Mouse (Mus musculus): ENCODE measurements at regions not wholly inside any gene's neighbourhood (a gene's known extent, or its start where the extent isn't known, plus 50 kb on each side); places are given as distances from the start of the nearest gene placed in this dataset.

- H3K36me3 ChIP-seq (ENCODE audit: control insufficient read depth, insufficient read depth, low read length): no peaks in the 10 kb centered on the region
- H3K27ac ChIP-seq (ENCODE audit: insufficient read depth, low read depth, low read length): no peak overlapping the region
- no peak for DNase-seq
- H3K4me1 ChIP-seq (ENCODE audit: control insufficient read depth, insufficient read depth, low read length): no peaks in the 10 kb centered on the region
- 52% methylated on average over 5 of the region's 5 CpGs for WGBS
- TF ChIP-seq POLR2A (IDR thresholded peaks at IDR 0.05; ENCODE audit: low read depth, low read length) (no peak), CTCF (conservative IDR thresholded peaks at IDR 0.05; ENCODE audit: insufficient read depth, insufficient read length, low read depth, low read length) (no peak)
- H3K4me3 ChIP-seq (ENCODE audit: insufficient read depth, low read depth, low read length): no peak overlapping the region
- no peaks in the 10 kb centered on the region for H3K27me3 ChIP-seq (replicated peaks; ENCODE audit: control insufficient read depth, insufficient read depth, low read length)
These were observed 201.9 kb downstream of the Tmem38b start for GRCm38 (mm10) chr4:54027565-54028237.

- Histone ChIP-seq H3K27me3 (replicated peaks; ENCODE audit: control insufficient read depth, insufficient read depth, low read length) (no peaks in the 10 kb centered on the region), H3K4me1 (ENCODE audit: control insufficient read depth, insufficient read depth, low read length) (no peaks in the 10 kb centered on the region), H3K27ac (ENCODE audit: insufficient read depth, low read depth, low read length) (no peak overlapping the region), H3K4me3 (ENCODE audit: insufficient read depth, low read depth, low read length) (no peak overlapping the region), H3K36me3 (ENCODE audit: control insufficient read depth, insufficient read depth, low read length) (no peaks in the 10 kb centered on the region)
- WGBS: 63% methylated on average over 14 of the region's 14 CpGs
- no peak for DNase-seq
- TF ChIP-seq POLR2A (IDR thresholded peaks at IDR 0.05; ENCODE audit: low read depth, low read length): no peak
- TF ChIP-seq CTCF (conservative IDR thresholded peaks at IDR 0.05; ENCODE audit: insufficient read depth, insufficient read length, low read depth, low read length): no peak
These were observed 219.6 kb downstream of the Tmem38b start for GRCm38 (mm10) chr4:54045258-54046029.

GRCm38 (mm10) chr4:54064331-54064730 is 238.5 kb downstream of the Tmem38b start:
- Histone ChIP-seq H3K27me3 (replicated peaks; ENCODE audit: control insufficient read depth, insufficient read depth, low read length) (no peaks in the 10 kb centered on the region), H3K4me1 (ENCODE audit: control insufficient read depth, insufficient read depth, low read length) (no peaks in the 10 kb centered on the region), H3K36me3 (ENCODE audit: control insufficient read depth, insufficient read depth, low read length) (no peaks in the 10 kb centered on the region), H3K4me3 (ENCODE audit: insufficient read depth, low read depth, low read length) (no peak overlapping the region), H3K27ac (ENCODE audit: insufficient read depth, low read depth, low read length) (no peak overlapping the region)
- TF ChIP-seq CTCF (conservative IDR thresholded peaks at IDR 0.05; ENCODE audit: insufficient read depth, insufficient read length, low read depth, low read length) (no peak), POLR2A (IDR thresholded peaks at IDR 0.05; ENCODE audit: low read depth, low read length) (no peak)
- DNase-seq: no peak
- WGBS: 87% methylated on average over 4 of the region's 4 CpGs

GRCm38 (mm10) chr4:54071951-54072350 is 246.1 kb downstream of the Tmem38b start:
- H3K27me3 ChIP-seq (replicated peaks; ENCODE audit: control insufficient read depth, insufficient read depth, low read length): no peaks in the 10 kb centered on the region
- no peak for TF ChIP-seq CTCF (conservative IDR thresholded peaks at IDR 0.05; ENCODE audit: insufficient read depth, insufficient read length, low read depth, low read length)
- TF ChIP-seq POLR2A (IDR thresholded peaks at IDR 0.05; ENCODE audit: low read depth, low read length): no peak
- H3K4me1 ChIP-seq (ENCODE audit: control insufficient read depth, insufficient read depth, low read length): no peaks in the 10 kb centered on the region
- DNase-seq: no peak
- H3K4me3 ChIP-seq (ENCODE audit: insufficient read depth, low read depth, low read length): no peak overlapping the region
- WGBS: 68% methylated on average over 4 of the region's 4 CpGs
- H3K36me3 ChIP-seq (ENCODE audit: control insufficient read depth, insufficient read depth, low read length): no peaks in the 10 kb centered on the region
- no peak overlapping the region for H3K27ac ChIP-seq (ENCODE audit: insufficient read depth, low read depth, low read length)

GRCm38 (mm10) chr4:54072482-54072881 is 246.6 kb downstream of the Tmem38b start:
- 61% methylated on average over 3 of the region's 3 CpGs for WGBS
- no peak overlapping the region for H3K4me3 ChIP-seq (ENCODE audit: insufficient read depth, low read depth, low read length)
- H3K27me3 ChIP-seq (replicated peaks; ENCODE audit: control insufficient read depth, insufficient read depth, low read length): no peaks in the 10 kb centered on the region
- H3K4me1 ChIP-seq (ENCODE audit: control insufficient read depth, insufficient read depth, low read length): no peaks in the 10 kb centered on the region
- DNase-seq: no peak
- H3K27ac ChIP-seq (ENCODE audit: insufficient read depth, low read depth, low read length): no peak overlapping the region
- no peaks in the 10 kb centered on the region for H3K36me3 ChIP-seq (ENCODE audit: control insufficient read depth, insufficient read depth, low read length)
- TF ChIP-seq POLR2A (IDR thresholded peaks at IDR 0.05; ENCODE audit: low read depth, low read length) (no peak), CTCF (conservative IDR thresholded peaks at IDR 0.05; ENCODE audit: insufficient read depth, insufficient read length, low read depth, low read length) (no peak)

GRCm38 (mm10) chr4:54072932-54073331 is 247.1 kb downstream of the Tmem38b start:
- Histone ChIP-seq H3K36me3 (ENCODE audit: control insufficient read depth, insufficient read depth, low read length) (no peaks in the 10 kb centered on the region), H3K4me3 (ENCODE audit: insufficient read depth, low read depth, low read length) (no peak overlapping the region), H3K27ac (ENCODE audit: insufficient read depth, low read depth, low read length) (no peak overlapping the region), H3K27me3 (replicated peaks; ENCODE audit: control insufficient read depth, insufficient read depth, low read length) (no peaks in the 10 kb centered on the region), H3K4me1 (ENCODE audit: control insufficient read depth, insufficient read depth, low read length) (no peaks in the 10 kb centered on the region)
- WGBS: 33% methylated on average over 10 of the region's 10 CpGs
- DNase-seq: no peak
- TF ChIP-seq POLR2A (IDR thresholded peaks at IDR 0.05; ENCODE audit: low read depth, low read length): no peak
- TF ChIP-seq CTCF (conservative IDR thresholded peaks at IDR 0.05; ENCODE audit: insufficient read depth, insufficient read length, low read depth, low read length): no peak

GRCm38 (mm10) chr4:54073483-54073882 is 247.6 kb downstream of the Tmem38b start:
- Histone ChIP-seq H3K27me3 (replicated peaks; ENCODE audit: control insufficient read depth, insufficient read depth, low read length) (no peaks in the 10 kb centered on the region), H3K36me3 (ENCODE audit: control insufficient read depth, insufficient read depth, low read length) (no peaks in the 10 kb centered on the region), H3K4me3 (ENCODE audit: insufficient read depth, low read depth, low read length) (no peak overlapping the region), H3K27ac (ENCODE audit: insufficient read depth, low read depth, low read length) (no peak overlapping the region), H3K4me1 (ENCODE audit: control insufficient read depth, insufficient read depth, low read length) (no peaks in the 10 kb centered on the region)
- WGBS: 66% methylated on average over 7 of the region's 7 CpGs
- TF ChIP-seq POLR2A (IDR thresholded peaks at IDR 0.05; ENCODE audit: low read depth, low read length) (no peak), CTCF (conservative IDR thresholded peaks at IDR 0.05; ENCODE audit: insufficient read depth, insufficient read length, low read depth, low read length) (no peak)
- no peak for DNase-seq

All from kidney, adult 2 months (tissue).